Mouse (Mus musculus) midbrain, embryonic 11.5 days (tissue): ENCODE measurements at regions not wholly inside any gene's neighbourhood (a gene's known extent, or its start where the extent isn't known, plus 50 kb on each side); places are given as distances from the start of the nearest gene placed in this dataset.

Source experiments
- ATAC-seq: fragments of 200-750 bp; cut with Nextera tagmentation; 2 replicates; pipeline ENCODE4 v1.8.0; 2017; ENCODE audit warnings: moderate TSS enrichment, moderate library complexity; ENCODE audit not compliant: low FRiP score
- DNase-seq: peaks from one replicate; pipeline ENCODE4 v3.0.0; 2015; ENCODE audit warnings: low spot score; ENCODE audit errors: missing footprints
- H3K27ac ChIP-seq: fragments of 300-500 bp; sonication (generic); 2 replicates; pipeline ENCODE4 v1.5.1; 2014; ENCODE audit warnings: low read depth, low read length
- H3K27me3 ChIP-seq: fragments of 300-500 bp; sonication (generic); 2 replicates; pipeline ENCODE4 v1.6.1; 2014; ENCODE audit warnings: mild to moderate bottlenecking, low read length, moderate library complexity, mixed read lengths; ENCODE audit not compliant: control insufficient read depth, insufficient read depth
- H3K36me3 ChIP-seq: fragments of 300-500 bp; sonication (generic); 2 replicates; pipeline ENCODE4 v1.6.1; 2014; ENCODE audit warnings: mild to moderate bottlenecking, low read length, moderate library complexity, mixed read lengths; ENCODE audit not compliant: control insufficient read depth, insufficient read depth
- H3K4me1 ChIP-seq: fragments of 300-500 bp; sonication (generic); 2 replicates; pipeline ENCODE4 v1.6.1; 2014; ENCODE audit warnings: low read length; ENCODE audit not compliant: control insufficient read depth, insufficient read depth
- H3K4me2 ChIP-seq: fragments of 300-500 bp; sonication (generic); 2 replicates; pipeline ENCODE4 v1.6.1; 2014; ENCODE audit warnings: mild to moderate bottlenecking, moderate library complexity
- H3K4me3 ChIP-seq: fragments of 300-500 bp; sonication (generic); 2 replicates; pipeline ENCODE4 v1.5.1; 2014; ENCODE audit warnings: low read depth, low read length
- H3K9ac ChIP-seq: fragments of 300-500 bp; sonication (generic); 2 replicates; pipeline ENCODE4 v1.6.1; 2014; ENCODE audit warnings: low read length
- H3K9me3 ChIP-seq: fragments of 300-500 bp; sonication (generic); 2 replicates; pipeline ENCODE4 v1.6.1; 2016; ENCODE audit warnings: low read length; ENCODE audit not compliant: control insufficient read depth
- WGBS: fragments of 180-500 bp; shearing (Covaris S2); extraction: QIAGEN DNeasy Blood & Tissue Kit; methylation state at CpG from one replicate; pipeline ENCODE4 v1.1.7; 2014; 5-methylcytosine and 5-hydroxymethylcytosine counted together

DNA sequence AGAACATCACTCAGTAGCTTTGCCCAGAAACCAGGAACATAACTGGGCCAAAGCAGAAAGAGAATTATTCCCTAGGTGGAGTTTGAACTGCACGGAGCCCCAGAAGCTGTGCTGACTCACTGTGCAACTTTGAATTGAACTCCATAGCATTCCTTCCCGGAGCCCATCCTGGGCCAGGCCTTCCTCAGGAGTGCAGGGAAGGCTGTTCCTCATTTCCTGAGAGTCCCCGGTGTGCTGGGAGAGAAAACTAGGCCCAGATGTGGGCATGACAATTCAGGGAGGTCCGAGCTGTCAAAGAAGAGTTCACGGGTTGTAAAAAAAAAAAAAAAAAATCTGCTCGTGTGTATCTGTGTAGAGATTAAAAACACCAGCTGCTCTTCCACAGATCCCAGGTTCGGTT, 50.8 kb upstream of the Lrpap1 start:
- no peaks in the 10 kb centered on the region for H3K4me1 ChIP-seq
- ATAC-seq (no peak), DNase-seq (no peak)
- H3K4me3 ChIP-seq: no peak overlapping the region
- no peaks in the 10 kb centered on the region for H3K9me3 ChIP-seq
- H3K9ac ChIP-seq: no peak overlapping the region
- 67% methylated on average over 7 of the region's 7 CpGs for WGBS
- no peak overlapping the region for H3K4me2 ChIP-seq
- H3K36me3 ChIP-seq: no peaks in the 10 kb centered on the region
- H3K27ac ChIP-seq: no peak overlapping the region
- H3K27me3 ChIP-seq: no peaks in the 10 kb centered on the region

DNA sequence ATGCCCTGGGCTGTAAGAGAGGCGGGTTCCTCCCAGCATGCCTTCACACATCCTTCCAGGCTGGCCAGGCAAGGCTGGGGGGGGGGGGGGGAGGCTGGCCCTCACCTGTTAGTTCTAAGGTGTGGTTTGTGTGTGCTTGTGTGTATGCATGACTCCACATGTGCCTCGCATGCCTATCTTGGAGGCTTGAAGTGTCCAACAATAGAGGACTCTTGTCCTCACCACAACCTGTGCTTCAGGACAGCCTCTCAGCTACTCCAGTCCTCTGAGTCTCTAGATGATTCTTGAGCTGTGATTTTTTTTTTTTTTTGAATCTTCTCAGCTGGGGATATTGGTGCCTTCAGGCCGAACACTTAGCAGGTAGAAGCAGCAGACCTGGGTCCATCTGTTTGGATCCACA, 50.2 kb upstream of the Lrpap1 start:
- no peaks in the 10 kb centered on the region for H3K36me3 ChIP-seq
- no peak overlapping the region for H3K4me2 ChIP-seq
- no peak for ATAC-seq
- no peak overlapping the region for H3K9ac ChIP-seq
- WGBS: 74% methylated on average over 3 of the region's 3 CpGs
- DNase-seq: no peak
- H3K27me3 ChIP-seq: no peaks in the 10 kb centered on the region
- H3K4me3 ChIP-seq: no peak overlapping the region
- no peaks in the 10 kb centered on the region for H3K9me3 ChIP-seq
- H3K27ac ChIP-seq: no peak overlapping the region
- no peaks in the 10 kb centered on the region for H3K4me1 ChIP-seq
